9 mouse cellular contexts compared by ENCODE assay signal in genomic region chr1:106174598-106174997, GRCm38 (mm10). TPM values are rescaled to one million over a fixed set of nuclear protein-coding genes. Genes with fewer than 3 reads are reported as not detected.
DNase-seq lines count a peak whose midpoint lies in the region; ATAC-seq and TF ChIP-seq lines count a peak whose summit lies in the region.
"Had no signal": no experiment of that assay in that cellular context is flagged by ENCODE, and none has a peak within 500 bp of the region (broad histone marks: within the 10 kb centered on the region; RNA-seq: fewer than 3 reads in every experiment).

No protein-coding gene starts in this region.

- no peak overlapping the region for H3K27ac ChIP-seq in heart, embryonic 15.5 days
- H3K27ac ChIP-seq in testis, adult 2 months (ENCODE audit: control insufficient read depth, insufficient read depth, low read depth, low read length): no peak overlapping the region
- H3K27ac ChIP-seq in limb, embryonic 13.5 days: no peak overlapping the region

- peak overlapping the region; percentile 76 for H3K4me2 ChIP-seq in heart, embryonic 15.5 days
- peak overlapping the region; percentile 82 for H3K4me2 ChIP-seq in limb, embryonic 13.5 days (replicated peaks)

- no peak for TF ChIP-seq CTCF in testis, adult 2 months (IDR thresholded peaks at IDR 0.05; ENCODE audit: control insufficient read depth, insufficient read depth, insufficient replicate concordance, low read depth, low read length)

- H3K4me1 ChIP-seq in heart, embryonic 15.5 days (replicated peaks): peaks cover 33% of the 10 kb centered on the region
- 0 out of 2 replicates have a peak, but pooled peaks cover 2% of the 10 kb centered on the region for H3K4me1 ChIP-seq in testis, adult 2 months (ENCODE audit: control insufficient read depth, insufficient read depth, low read length)
- H3K4me1 ChIP-seq in limb, embryonic 13.5 days: peaks cover 47% of the 10 kb centered on the region

- no peak for TF ChIP-seq POLR2A in testis, adult 2 months (IDR thresholded peaks at IDR 0.05; ENCODE audit: control insufficient read depth, low read depth, low read length)

- H3K27me3 ChIP-seq in heart, embryonic 15.5 days: no peaks in the 10 kb centered on the region
- H3K27me3 ChIP-seq in testis, adult 2 months (ENCODE audit: control insufficient read depth, insufficient read depth, low read length): no peaks in the 10 kb centered on the region; the same call in 1 of the 2 replicates
- H3K27me3 ChIP-seq in limb, embryonic 13.5 days: no peaks in the 10 kb centered on the region

- no peaks in the 10 kb centered on the region for H3K36me3 ChIP-seq in heart, embryonic 15.5 days
- no peaks in the 10 kb centered on the region for H3K36me3 ChIP-seq in testis, adult 2 months (ENCODE audit: control insufficient read depth, insufficient read depth, low read length)
- H3K36me3 ChIP-seq in limb, embryonic 13.5 days: no peaks in the 10 kb centered on the region

- H3K4me3 ChIP-seq in heart, embryonic 15.5 days: peak overlapping the region; percentile 93
- peak overlapping the region; percentile 21; the same call in 1 of the 2 replicates for H3K4me3 ChIP-seq in testis, adult 2 months (ENCODE audit: control insufficient read depth, low read depth, low read length)
- no peak overlapping the region for H3K4me3 ChIP-seq in limb, embryonic 13.5 days

- ATAC-seq in heart, embryonic 15.5 days (replicated peaks; ENCODE audit: insufficient number of reproducible peaks, insufficient read depth, low FRiP score, low read depth): no peak
- ATAC-seq in limb, embryonic 13.5 days (ENCODE audit: low FRiP score, low read depth): no peak
- ATAC-seq in megakaryocyte-erythroid progenitor cell, adult 5-6 weeks (replicated peaks; ENCODE audit: low FRiP score, low TSS enrichment, poor library complexity, severe bottlenecking): no peak

- no peak for DNase-seq in heart, adult 8-10 months (ENCODE audit: low spot score)
- DNase-seq in testis, postnatal 10 days (ENCODE audit: low spot score): no peak
- no peak for DNase-seq in right cerebral cortex, postnatal 4 days
- DNase-seq in gastrocnemius, postnatal 4 days (ENCODE audit: low spot score in 2 of 2): no peak
- DNase-seq: layer of hippocampus, postnatal 36 days had no signal

- H3K9me3 ChIP-seq in heart, embryonic 15.5 days (replicated peaks): no peaks in the 10 kb centered on the region
- no peaks in the 10 kb centered on the region for H3K9me3 ChIP-seq in limb, embryonic 13.5 days

- H3K9ac ChIP-seq in heart, embryonic 15.5 days: no peak overlapping the region
- no peak overlapping the region for H3K9ac ChIP-seq in limb, embryonic 13.5 days

RNA-seq across cellular contexts. Expression of gene Phlpp1, which starts 3.0 kb away (rescaled TPM):
- 4.2 and 4.9 TPM in 2 replicates for polyA plus RNA-seq in heart, embryonic 15.5 days (2015; fragmentation: Nextera tagmentation; extraction: Ambion mirVana)
- 10 to 100 TPM; 15.4 to 17.3 (median 16.4) TPM for total RNA-seq in heart, adult 8-10 months (2022)
- 59.6 and 64.5 TPM in 2 replicates for polyA plus RNA-seq in testis, adult 2 months (2012; rRNA removed)
- 3.7 and 4.3 TPM in 2 replicates for polyA plus RNA-seq in limb, embryonic 13.5 days (2015; fragmentation: Nextera tagmentation; extraction: Ambion mirVana)
- total RNA-seq in megakaryocyte-erythroid progenitor cell, adult 5-6 weeks (2014; fragmentation: Nextera tagmentation): 2.1 and 7.1 TPM in 2 replicates
- total RNA-seq in megakaryocyte-erythroid progenitor cell, adult 5-6 weeks (2017): 1.6 and 2.3 TPM in 2 replicates
- 10 to 100 TPM; 12.7 to 14.3 TPM for total RNA-seq in gastrocnemius, postnatal 4 days (2021)
